Mouse (Mus musculus): ENCODE measurements at regions not wholly inside any gene's neighbourhood (a gene's known extent, or its start where the extent isn't known, plus 50 kb on each side); places are given as distances from the start of the nearest gene placed in this dataset.

- DNase-seq (ENCODE audit: low read depth, low spot score), result no peak
Observed at GRCm38 (mm10) chr2:143133931-143134330, 55.7 kb downstream of the Otor start.

GRCm38 (mm10) chr2:143149189-143149588 is 70.9 kb downstream of the Otor start:
- peak; percentile 37 for DNase-seq (ENCODE audit: low read depth, low spot score)

GRCm38 (mm10) chr2:143164081-143164984 is 86.1 kb downstream of the Otor start:
- DNase-seq (ENCODE audit: low read depth, low spot score), result peak; percentile 93

GRCm38 (mm10) chr2:143166771-143167170 is 88.5 kb downstream of the Otor start:
- DNase-seq (ENCODE audit: low read depth, low spot score), result no peak

- DNase-seq (ENCODE audit: low read depth, low spot score), result no peak
Observed at GRCm38 (mm10) chr2:143170648-143171047, 92.4 kb downstream of the Otor start.

GRCm38 (mm10) chr2:143184614-143185013 is 106.3 kb downstream of the Otor start:
- no peak for DNase-seq (ENCODE audit: low read depth, low spot score)

GRCm38 (mm10) chr2:143192256-143193164 is 114.2 kb downstream of the Otor start:
- DNase-seq (ENCODE audit: low read depth, low spot score), result no peak

GRCm38 (mm10) chr2:143193165-143193551 is 114.9 kb downstream of the Otor start:
- no peak for DNase-seq (ENCODE audit: low read depth, low spot score)

- DNase-seq (ENCODE audit: low read depth, low spot score), result no peak
Observed at GRCm38 (mm10) chr2:143199583-143200249, 121.4 kb downstream of the Otor start.

- DNase-seq (ENCODE audit: low read depth, low spot score), result no peak
Observed at GRCm38 (mm10) chr2:143206053-143206452, 127.8 kb downstream of the Otor start.

- DNase-seq (ENCODE audit: low read depth, low spot score), result peak; percentile 87
Observed at GRCm38 (mm10) chr2:143207191-143207590, 128.9 kb downstream of the Otor start.

- DNase-seq (ENCODE audit: low read depth, low spot score), result no peak
Observed at GRCm38 (mm10) chr2:143217251-143217650, 139.0 kb downstream of the Otor start.

GRCm38 (mm10) chr2:143217760-143218358 is 139.6 kb downstream of the Otor start:
- DNase-seq (ENCODE audit: low read depth, low spot score), result peak; percentile 90

GRCm38 (mm10) chr2:143222326-143222725 is 144.1 kb downstream of the Otor start:
- no peak for DNase-seq (ENCODE audit: low read depth, low spot score)

GRCm38 (mm10) chr2:143224410-143225130 is 146.3 kb downstream of the Otor start:
- no peak for DNase-seq (ENCODE audit: low read depth, low spot score)

GRCm38 (mm10) chr2:143233795-143234194 is 155.5 kb downstream of the Otor start:
- no peak for DNase-seq (ENCODE audit: low read depth, low spot score)

- no peak for DNase-seq (ENCODE audit: low read depth, low spot score)
Observed at GRCm38 (mm10) chr2:143240274-143240673, 162.0 kb downstream of the Otor start.

- no peak for DNase-seq (ENCODE audit: low read depth, low spot score)
Observed at GRCm38 (mm10) chr2:143243741-143244140, 165.5 kb downstream of the Otor start.

GRCm38 (mm10) chr2:143246131-143246665 is 167.9 kb downstream of the Otor start:
- peak; percentile 59 for DNase-seq (ENCODE audit: low read depth, low spot score)

GRCm38 (mm10) chr2:143269026-143269425 is 190.8 kb downstream of the Otor start:
- peak; percentile 9 for DNase-seq (ENCODE audit: low read depth, low spot score)

Measured in 3T3-L1 (cell line).